Mouse (Mus musculus): ENCODE measurements around the gene Cpsf4.

- TF ChIP-seq POLR2A (IDR thresholded peaks at IDR 0.05; ENCODE audit: insufficient read length, low read depth) (no peak), POLR2AphosphoS2 (IDR thresholded peaks at IDR 0.05; ENCODE audit: insufficient read length, low read depth) (no peak), TCF12 (IDR thresholded peaks at IDR 0.05; ENCODE audit: insufficient read depth, poor library complexity, severe bottlenecking) (no peak)
Measured at GRCm38 (mm10) chr5:145178461-145178980, 11.5 kb downstream of the Cpsf4 start.
